Mouse (Mus musculus) ES-E14 (cell line): ENCODE data around the gene Dbh. TPM values are rescaled to one million over a fixed set of nuclear protein-coding genes. Genes with fewer than 3 reads are reported as not detected.

Source experiments
- DNase-seq: peaks from one replicate; pipeline ENCODE4 v3.0.0-alpha.2; 2013; ENCODE audit warnings: low read depth, low spot score
- H3K27ac ChIP-seq: 2 replicates; pipeline ENCODE4 v1.5.1; 2012; ENCODE audit warnings: low read depth, mild to moderate bottlenecking, low read length, moderate library complexity, mixed read lengths; ENCODE audit not compliant: poor library complexity, insufficient read depth, severe bottlenecking
- H3K36me3 ChIP-seq: 2 replicates; pipeline ENCODE4 v1.6.1; 2012; ENCODE audit warnings: mild to moderate bottlenecking, low read length, moderate library complexity, mixed read lengths; ENCODE audit not compliant: control insufficient read depth, poor library complexity, insufficient read depth, severe bottlenecking
- H3K4me1 ChIP-seq, 2 experiments: fragments of 150-350 bp in 1 of 2; sonication (generic) in 1 of 2; 2 replicates each; pipeline ENCODE4 v1.6.1; 2012; ENCODE audit warnings: low read length in 2 of 2, mild to moderate bottlenecking in 1 of 2, mixed read lengths in 1 of 2; ENCODE audit not compliant: control insufficient read depth in 2 of 2, insufficient read depth in 2 of 2, poor library complexity in 1 of 2
- H3K4me3 ChIP-seq, 2 experiments: fragments of 150-350 bp in 1 of 2; sonication (generic) in 1 of 2; 2 replicates each; pipeline ENCODE4 v1.5.1; 2012; ENCODE audit warnings: low read length in 2 of 2, low read depth in 1 of 2, mild to moderate bottlenecking in 1 of 2, mixed read lengths in 1 of 2; ENCODE audit not compliant: insufficient read depth in 1 of 2, poor library complexity in 1 of 2, severe bottlenecking in 1 of 2
- H3K9ac ChIP-seq: 2 replicates; pipeline ENCODE4 v1.6.1; 2012; ENCODE audit warnings: low read depth, mild to moderate bottlenecking, low read length, mixed read lengths; ENCODE audit not compliant: poor library complexity, insufficient read depth, severe bottlenecking
- H3K9me3 ChIP-seq: fragments of 150-350 bp; sonication (generic); 2 replicates; pipeline ENCODE4 v1.6.1; 2012; ENCODE audit warnings: low read depth, mild to moderate bottlenecking, low read length; ENCODE audit not compliant: control insufficient read depth, insufficient read depth
- CHD2 ChIP-seq: IDR thresholded peaks from 2 replicates; pipeline ENCODE4 v1.6.1; 2014; ENCODE audit warnings: mild to moderate bottlenecking, low read depth, low read length, inconsistent platforms
- HCFC1 ChIP-seq: IDR thresholded peaks from 2 replicates; pipeline ENCODE4 v1.6.1; 2012; ENCODE audit warnings: low read length, inconsistent platforms, borderline replicate concordance; ENCODE audit not compliant: insufficient read depth
- MAFK ChIP-seq: IDR thresholded peaks from 2 replicates; pipeline ENCODE4 v1.6.1; 2014; ENCODE audit warnings: mild to moderate bottlenecking, low read depth, low read length, inconsistent platforms; ENCODE audit not compliant: insufficient read depth
- ZC3H11A ChIP-seq: IDR thresholded peaks from 2 replicates; pipeline ENCODE4 v1.6.1; 2012; ENCODE audit warnings: low read depth, mild to moderate bottlenecking, inconsistent platforms, low read length, borderline replicate concordance
- ZNF384 ChIP-seq: IDR thresholded peaks from 2 replicates; pipeline ENCODE4 v1.6.1; 2012; ENCODE audit warnings: low read depth, low read length, inconsistent platforms
- in situ Hi-C, 2 experiments: fragments of 600-800 bp; cut with MboI; formaldehyde crosslinking; loops; one replicate each; pipeline ENCODE4 v1.15.1; 2025; ENCODE audit warnings: low sequenced_read_pairs in 2 of 2, inconsistent platforms in 1 of 2; ENCODE audit not compliant: unreplicated experiment in 2 of 2
- total RNA-seq: library from RNA; depleted of rRNA; stranded (reverse); fragments of 300-350 nt; gene quantifications from 2 replicates; pipeline ENCODE4 v1.2.3, GENCODE M21; 2012

Dbh gene
- total RNA-seq, 1 experiment, result not detected

DNA sequence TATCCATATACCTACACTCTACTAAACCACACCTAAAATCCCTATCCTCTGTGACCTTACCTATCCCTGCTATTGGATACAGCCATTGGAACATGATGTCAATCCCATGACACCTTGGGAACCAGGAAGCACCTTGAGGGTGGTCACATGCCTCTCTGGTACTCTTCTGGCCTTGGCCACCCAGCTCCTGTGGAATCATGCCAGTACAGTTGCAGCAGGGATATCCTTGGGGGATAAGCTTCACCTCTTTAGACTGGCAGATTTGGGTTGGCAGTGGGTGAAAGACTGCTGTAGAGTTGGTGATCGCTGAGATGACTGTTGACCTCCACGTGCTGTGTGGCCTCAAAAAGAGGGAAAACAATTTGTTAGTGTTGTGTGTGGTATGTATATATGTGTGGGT is 3.5 kb upstream of the Dbh start:
- no peak overlapping the region for H3K27ac ChIP-seq
- no peak for TF ChIP-seq ZC3H11A
- no peak for TF ChIP-seq HCFC1
- no peak for TF ChIP-seq MAFK
- H3K36me3 ChIP-seq, result no peaks in the 10 kb centered on the region
- no peaks in the 10 kb centered on the region for H3K9me3 ChIP-seq
- in situ Hi-C loops, result no loop called here
- H3K9ac ChIP-seq, result no peak overlapping the region
- H3K4me3 ChIP-seq, result no peak overlapping the region
- DNase-seq, result no peak
- H3K4me1 ChIP-seq, result no peaks in the 10 kb centered on the region

DNA sequence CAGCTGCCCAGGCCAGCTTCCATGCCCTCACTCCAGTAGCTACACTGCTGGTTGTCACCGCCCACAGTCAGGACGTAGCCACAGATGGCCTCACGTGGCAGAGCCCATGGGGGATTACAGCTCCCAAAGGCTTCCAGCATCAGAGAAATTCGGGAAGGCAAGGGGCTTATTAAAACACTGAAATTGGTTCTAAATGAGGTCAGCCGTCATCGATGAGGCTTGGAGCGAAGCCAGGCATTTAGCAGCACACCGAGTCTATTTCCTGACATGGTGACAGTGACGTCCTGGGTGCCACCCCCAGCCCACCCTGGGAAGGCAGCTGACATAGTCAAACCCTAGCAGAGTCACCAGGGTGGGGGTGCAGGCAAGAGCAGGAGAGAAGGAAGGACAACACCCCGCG is 2.4 kb upstream of the Dbh start:
- DNase-seq, result no peak
- no peak overlapping the region for H3K27ac ChIP-seq
- H3K4me1 ChIP-seq, result no peaks in the 10 kb centered on the region
- no peak overlapping the region for H3K4me3 ChIP-seq
- H3K9me3 ChIP-seq, result no peaks in the 10 kb centered on the region
- no peaks in the 10 kb centered on the region for H3K36me3 ChIP-seq
- TF ChIP-seq HCFC1 (no peak), ZNF384 (no peak), MAFK (no peak)
- H3K9ac ChIP-seq, result no peak overlapping the region
- in situ Hi-C loops, result no loop called here

DNA sequence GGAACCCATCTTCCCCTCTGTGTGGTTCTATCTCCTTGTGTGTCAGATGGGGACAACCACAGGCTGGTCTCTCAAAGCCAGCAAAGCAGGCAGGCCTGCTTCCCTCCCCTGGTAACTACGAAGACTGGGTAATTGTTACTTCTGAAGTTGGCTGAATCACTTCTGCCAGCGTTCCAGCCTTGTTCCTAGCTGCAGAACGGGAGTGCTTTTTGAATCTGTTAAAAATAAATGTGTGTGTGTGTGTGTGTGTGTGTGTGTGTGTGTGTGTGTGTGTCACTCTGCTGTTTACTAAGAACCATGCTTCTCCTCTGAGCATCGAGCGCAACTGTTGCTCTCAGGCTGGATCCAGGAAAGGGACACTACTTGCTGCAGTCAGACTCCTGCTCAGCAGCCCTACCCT is 1.2 kb upstream of the Dbh start:
- H3K9ac ChIP-seq, result no peak overlapping the region
- no peaks in the 10 kb centered on the region for H3K9me3 ChIP-seq
- H3K27ac ChIP-seq, result no peak overlapping the region
- in situ Hi-C loops, result no loop called here
- TF ChIP-seq CHD2 (no peak), MAFK (no peak), ZNF384 (no peak), ZC3H11A (no peak), HCFC1 (no peak)
- no peaks in the 10 kb centered on the region for H3K36me3 ChIP-seq
- no peaks in the 10 kb centered on the region for H3K4me1 ChIP-seq
- no peak for DNase-seq
- H3K4me3 ChIP-seq, result no peak overlapping the region

DNA sequence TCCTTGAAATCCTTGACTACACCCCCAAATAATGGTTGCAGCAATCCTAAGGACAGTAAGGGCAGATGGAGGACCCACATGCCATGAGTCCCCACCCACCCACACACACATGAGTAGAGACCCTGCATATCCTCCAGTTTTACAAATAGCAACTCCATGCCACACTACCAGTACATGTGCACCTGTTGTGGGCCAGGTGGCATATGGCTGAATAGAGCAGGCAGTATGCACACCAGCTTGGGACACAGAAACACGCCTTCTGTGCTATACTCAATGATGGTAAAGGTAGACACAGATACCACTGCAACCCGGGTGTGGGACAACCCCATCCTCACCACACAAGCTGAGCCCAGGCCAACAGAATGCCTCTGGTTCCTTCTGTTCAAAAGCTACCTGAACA is 1.0 kb downstream of the Dbh start:
- TF ChIP-seq CHD2 (no peak), HCFC1 (no peak), ZNF384 (no peak), MAFK (no peak), ZC3H11A (no peak)
- Histone ChIP-seq H3K4me1 (no peaks in the 10 kb centered on the region), H3K9ac (no peak overlapping the region), H3K9me3 (no peaks in the 10 kb centered on the region), H3K27ac (no peak overlapping the region), H3K4me3 (no peak overlapping the region), H3K36me3 (no peaks in the 10 kb centered on the region)
- in situ Hi-C loops, result no loop called here
- no peak for DNase-seq

DNA sequence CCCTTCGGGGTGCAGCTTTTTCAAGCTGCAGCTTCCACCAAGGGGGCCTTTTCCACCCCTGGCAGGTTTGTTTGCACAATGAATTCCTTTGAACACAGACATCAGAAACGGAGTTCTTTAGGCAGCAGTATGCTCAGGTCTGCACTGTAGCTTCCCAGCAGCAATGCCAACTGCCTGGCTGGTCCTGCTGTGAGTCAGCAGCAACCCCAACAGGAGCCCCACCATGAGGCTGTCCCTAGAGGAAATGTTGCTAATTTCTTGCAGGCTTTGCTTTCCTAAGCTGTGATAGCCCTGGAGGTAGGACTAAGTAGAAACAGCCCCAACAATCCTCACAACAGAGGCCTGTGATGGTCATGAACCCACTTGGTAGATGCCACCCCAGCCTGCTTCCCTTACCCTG is 2.0 kb downstream of the Dbh start:
- Histone ChIP-seq H3K9ac (no peak overlapping the region), H3K9me3 (no peaks in the 10 kb centered on the region), H3K4me3 (no peak overlapping the region), H3K36me3 (no peaks in the 10 kb centered on the region), H3K27ac (no peak overlapping the region), H3K4me1 (no peaks in the 10 kb centered on the region)
- DNase-seq, result no peak
- TF ChIP-seq ZC3H11A, result no peak
- no peak for TF ChIP-seq HCFC1
- no peak for TF ChIP-seq ZNF384
- no peak for TF ChIP-seq CHD2
- no peak for TF ChIP-seq MAFK
- in situ Hi-C loops, result no loop called here
